18 mouse cellular contexts compared by ENCODE assay signal in genomic region chr12:51755938-51756598, GRCm38 (mm10).
DNase-seq lines count a peak whose midpoint lies in the region; ATAC-seq and TF ChIP-seq lines count a peak whose summit lies in the region.
"Had no signal": no experiment of that assay in that cellular context is flagged by ENCODE, and none has a peak within 500 bp of the region (broad histone marks: within the 10 kb centered on the region; RNA-seq: fewer than 3 reads in every experiment).

No protein-coding gene starts in this region.

- 88% methylated on average over 12 of the region's 12 CpGs for WGBS in liver, embryonic 16.5 days (ENCODE audit: insufficient replicate concordance)
- WGBS in intestine, embryonic 15.5 days: 91% methylated on average over 12 of the region's 12 CpGs
- 57% methylated on average over 12 of the region's 12 CpGs for WGBS in large intestine, adult 2 months
- 89% methylated on average over 12 of the region's 12 CpGs for WGBS in cerebellum, adult 2 months

- no peaks in the 10 kb centered on the region for H3K27me3 ChIP-seq in liver, embryonic 16.5 days (ENCODE audit: control insufficient read depth, insufficient read depth, low read depth, low read length)
- no peaks in the 10 kb centered on the region for H3K27me3 ChIP-seq in intestine, embryonic 15.5 days (replicated peaks)
- no peaks in the 10 kb centered on the region for H3K27me3 ChIP-seq in cerebellum, adult 2 months (ENCODE audit: control insufficient read depth, insufficient read depth, low read length)
- H3K27me3 ChIP-seq: forebrain, embryonic 13.5 days; hindbrain, embryonic 12.5 days had no signal

- no peak overlapping the region for H3K4me3 ChIP-seq in liver, embryonic 16.5 days (ENCODE audit: low read depth, low read length)
- no peak overlapping the region for H3K4me3 ChIP-seq in intestine, embryonic 15.5 days (replicated peaks)
- H3K4me3 ChIP-seq in cerebellum, adult 2 months (replicated peaks; ENCODE audit: insufficient read depth, low read depth, low read length): no peak overlapping the region
- H3K4me3 ChIP-seq: embryonic facial prominence, embryonic 10.5 days; forebrain, embryonic 13.5 days; heart, embryonic 10.5 days; hindbrain, embryonic 12.5 days had no signal

- no peak for TF ChIP-seq CTCF in cerebellum, adult 2 months (IDR thresholded peaks at IDR 0.05; ENCODE audit: borderline replicate concordance, insufficient read depth, low read depth, low read length)

- no peak overlapping the region for H3K9ac ChIP-seq in liver, embryonic 16.5 days (ENCODE audit: low read depth, low read length)
- H3K9ac ChIP-seq in intestine, embryonic 15.5 days: no peak overlapping the region
- H3K9ac ChIP-seq: forebrain, embryonic 13.5 days; forebrain, postnatal 0 days; hindbrain, embryonic 12.5 days had no signal

- H3K27ac ChIP-seq in liver, embryonic 16.5 days (ENCODE audit: low read length): no peak overlapping the region
- no peak overlapping the region for H3K27ac ChIP-seq in intestine, embryonic 15.5 days
- H3K27ac ChIP-seq in cerebellum, adult 2 months (ENCODE audit: insufficient read depth, low read length): no peak overlapping the region
- H3K27ac ChIP-seq: embryonic facial prominence, embryonic 10.5 days; forebrain, embryonic 13.5 days; heart, embryonic 10.5 days; hindbrain, embryonic 12.5 days had no signal

- H3K9me3 ChIP-seq in liver, embryonic 16.5 days (replicated peaks; ENCODE audit: control insufficient read depth, low read length): no peaks in the 10 kb centered on the region
- no peaks in the 10 kb centered on the region for H3K9me3 ChIP-seq in intestine, embryonic 15.5 days
- H3K9me3 ChIP-seq: embryonic facial prominence, embryonic 10.5 days; forebrain, embryonic 13.5 days; heart, embryonic 10.5 days; hindbrain, embryonic 12.5 days had no signal

- H3K36me3 ChIP-seq in liver, embryonic 16.5 days (ENCODE audit: control insufficient read depth, insufficient read depth): peaks cover 70% of the 10 kb centered on the region
- H3K36me3 ChIP-seq in intestine, embryonic 15.5 days: peaks cover 24% of the 10 kb centered on the region

- TF ChIP-seq POLR2A in cerebellum, adult 2 months (IDR thresholded peaks at IDR 0.05; ENCODE audit: borderline replicate concordance, insufficient read depth, low read length): no peak

- no peak for DNase-seq in liver
- DNase-seq in large intestine, adult 2 months (ENCODE audit: low read depth, low spot score): peak; percentile 35
- no peak for DNase-seq in adrenal gland, adult 8-10 months
- no peak for DNase-seq in cerebellum, adult 2 months
- no peak for DNase-seq in spleen, postnatal 10 days (ENCODE audit: low spot score in 2 of 2)
- DNase-seq: adrenal gland, postnatal 14 days; cerebellum, adult 18-20 months; forebrain, postnatal 0 days; gastrocnemius, postnatal 14 days; heart, postnatal 10 days; heart, postnatal 4 days had no signal

- H3K4me2 ChIP-seq in liver, embryonic 16.5 days (ENCODE audit: low read depth, low read length): no peak overlapping the region
- no peak overlapping the region for H3K4me2 ChIP-seq in intestine, embryonic 15.5 days (replicated peaks)
- H3K4me2 ChIP-seq: forebrain, embryonic 13.5 days; hindbrain, embryonic 12.5 days had no signal

- ATAC-seq in liver, embryonic 16.5 days (ENCODE audit: low read depth): 0 out of 2 replicates have a peak, but pooled peaks have one; percentile 13
- peak; percentile 82 for ATAC-seq in intestine, embryonic 15.5 days
- ATAC-seq: forebrain, embryonic 13.5 days; forebrain, postnatal 0 days; hindbrain, embryonic 16.5 days had no signal

- no peaks in the 10 kb centered on the region for H3K4me1 ChIP-seq in liver, embryonic 16.5 days (ENCODE audit: control insufficient read depth, low read depth, low read length)
- H3K4me1 ChIP-seq in intestine, embryonic 15.5 days (replicated peaks): 0 out of 2 replicates have a peak, but pooled peaks cover 3% of the 10 kb centered on the region
- H3K4me1 ChIP-seq in cerebellum, adult 2 months (ENCODE audit: control insufficient read depth, insufficient read depth, low read length): no peaks in the 10 kb centered on the region
- H3K4me1 ChIP-seq: embryonic facial prominence, embryonic 10.5 days; forebrain, embryonic 13.5 days; heart, embryonic 10.5 days; hindbrain, embryonic 12.5 days had no signal
